Mouse (Mus musculus): ENCODE measurements around the gene Hdac9.

Hdac9 gene

DNA sequence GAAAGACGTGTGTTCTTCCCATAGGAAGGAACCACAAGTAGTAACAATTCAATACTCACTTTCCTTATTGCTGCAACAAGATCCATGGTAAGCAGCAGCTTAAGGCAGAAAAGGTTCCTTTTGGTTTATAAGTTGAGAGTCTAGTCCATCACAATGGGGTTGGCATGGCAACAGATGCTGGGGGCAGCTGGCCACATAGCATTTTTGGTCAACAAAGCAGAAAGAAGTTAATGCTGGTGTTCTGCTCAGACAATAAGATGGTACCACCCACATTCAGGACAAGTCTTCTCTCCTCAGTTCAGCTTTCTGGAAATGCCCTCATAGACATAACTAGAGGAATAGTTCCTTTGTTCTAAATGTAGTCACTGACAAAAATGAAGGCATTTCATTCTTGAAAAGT, at the start of gene Hdac9:
TSS of gene Hdac9 (minus strand) at position 101 of the 400 bp plus-strand sequence.
- no peak for DNase-seq (ENCODE audit: low spot score)

DNA sequence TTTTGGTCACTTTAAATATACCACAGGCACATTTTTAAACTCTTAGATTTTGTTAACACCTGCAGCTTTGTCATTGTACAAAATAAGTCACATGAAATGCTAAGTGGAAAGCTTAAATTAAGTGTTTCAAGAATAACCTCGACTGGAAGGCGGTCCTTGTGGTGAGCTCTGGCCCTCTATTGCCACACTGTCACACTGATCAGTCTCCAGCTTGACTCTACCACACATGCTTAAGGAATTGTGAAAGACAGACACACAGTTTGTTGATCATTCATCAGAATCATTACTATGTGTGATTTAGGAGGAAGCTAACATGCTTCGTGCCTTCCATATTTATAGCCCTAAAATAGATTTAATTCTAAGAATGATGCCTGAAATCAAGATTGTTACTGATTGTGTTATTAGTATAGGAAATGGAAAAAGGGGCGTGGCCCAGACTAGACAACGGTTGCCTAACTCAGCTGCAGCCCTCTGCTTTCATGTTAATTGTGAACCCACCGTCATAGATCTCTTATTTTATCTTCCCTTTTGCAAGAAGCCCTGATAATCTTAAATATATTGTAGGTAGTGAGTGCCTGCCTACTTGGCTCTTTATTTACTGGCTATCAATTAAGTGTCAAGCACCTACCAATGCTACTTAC, 32.3 kb upstream of the Hdac9 start:
- DNase-seq (ENCODE audit: low spot score) = no peak

DNA sequence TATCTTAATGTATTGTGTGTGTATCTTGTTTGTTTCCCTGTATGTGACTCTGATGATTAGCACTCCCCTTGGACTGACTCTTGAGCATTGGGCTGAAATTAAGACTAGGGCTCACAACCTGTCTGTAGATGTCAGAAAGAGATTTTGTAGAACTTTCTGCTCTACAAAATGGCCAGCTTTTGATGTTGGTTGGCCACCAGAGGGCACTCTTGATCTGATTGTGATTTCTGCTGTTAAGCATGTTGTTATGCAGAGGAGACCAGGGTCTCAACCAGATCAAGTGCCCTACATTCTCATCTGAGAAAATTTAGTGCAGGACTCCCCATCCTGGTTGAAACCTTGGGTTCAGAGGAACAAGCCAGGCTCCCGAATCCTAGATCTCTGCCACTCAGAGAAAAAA, 21.0 kb upstream of the Hdac9 start:
- peak; percentile 14 for DNase-seq (ENCODE audit: low spot score)

DNA sequence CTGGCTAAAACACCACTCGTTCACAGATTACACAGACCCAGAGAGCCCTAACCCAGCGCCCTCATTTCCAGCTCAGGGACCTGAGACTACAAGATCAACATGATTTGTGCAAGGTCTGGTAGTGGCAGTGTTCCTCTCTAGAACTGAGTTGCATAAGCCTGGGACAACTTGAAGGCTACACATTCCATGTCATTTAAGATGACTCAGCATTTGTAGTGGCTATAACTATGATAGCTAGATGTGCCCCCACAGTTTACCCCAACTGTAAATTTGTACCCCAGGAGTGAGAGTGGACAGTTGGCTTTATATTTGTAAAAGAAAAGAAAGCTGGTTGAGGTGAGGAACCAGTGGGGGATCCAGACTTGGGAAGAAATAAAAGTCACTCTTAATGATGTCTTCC, 8.9 kb downstream of the Hdac9 start:
- no peak for DNase-seq (ENCODE audit: low spot score)

DNA sequence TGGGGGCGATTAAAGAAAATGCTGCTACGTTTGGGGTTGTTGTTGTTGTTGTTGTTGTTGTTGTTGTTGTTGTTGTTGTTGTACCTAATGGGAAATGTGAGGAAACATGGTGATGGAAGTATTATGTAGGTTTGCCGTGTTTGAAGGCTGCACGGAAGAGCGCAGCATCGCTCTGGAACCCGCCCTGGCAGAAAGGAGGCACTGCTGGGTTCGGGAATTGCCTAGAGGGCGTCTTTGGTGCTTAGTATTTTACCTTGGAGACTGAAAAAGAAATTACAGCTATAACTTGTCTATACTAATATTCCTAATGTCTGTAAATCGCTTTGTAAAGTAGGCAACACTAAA, 9.4 kb downstream of the Hdac9 start:
- peak; percentile 58 for DNase-seq (ENCODE audit: low spot score)

DNA sequence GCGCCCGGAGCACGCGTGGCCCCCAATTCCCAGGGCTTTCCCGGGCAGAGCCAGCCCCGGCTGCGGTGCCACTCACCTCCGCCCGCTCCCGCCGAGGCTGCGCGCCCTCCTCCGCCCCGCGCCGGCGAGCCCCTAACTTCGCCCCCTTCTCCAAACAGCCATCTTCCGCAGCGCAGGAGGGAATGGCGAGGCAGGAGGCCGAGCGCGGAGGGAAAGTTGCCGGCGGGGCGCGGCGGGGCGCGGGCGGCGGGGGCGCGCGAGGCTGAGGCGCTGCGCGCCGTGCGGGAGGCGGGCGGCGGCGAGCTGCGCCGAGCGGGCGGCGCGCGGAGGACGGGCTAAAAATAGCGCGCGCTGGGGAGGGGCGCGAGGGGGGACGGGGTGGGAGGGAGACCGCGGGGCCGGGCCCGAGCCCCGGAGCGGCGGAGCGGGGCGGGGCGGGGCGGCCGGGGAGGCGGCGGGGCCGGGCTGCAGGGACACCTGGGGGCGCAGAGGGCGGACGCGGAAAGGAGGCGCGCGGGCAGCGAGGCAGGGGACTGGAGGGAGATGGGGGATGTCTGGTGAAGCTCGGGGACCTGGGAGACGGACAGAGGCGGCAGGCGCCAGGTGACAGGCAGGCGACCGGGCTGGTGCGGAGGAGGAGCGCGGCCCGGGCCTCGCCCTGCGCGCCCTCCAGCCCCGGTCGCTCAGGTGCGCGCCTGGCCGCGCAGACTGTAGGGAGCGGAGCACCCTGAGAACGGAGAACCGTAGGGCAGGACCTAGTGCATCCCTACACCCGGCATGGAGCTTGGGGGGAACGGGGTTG, 10.0 kb downstream of the Hdac9 start:
- peak; percentile 57 for DNase-seq (ENCODE audit: low spot score)

DNA sequence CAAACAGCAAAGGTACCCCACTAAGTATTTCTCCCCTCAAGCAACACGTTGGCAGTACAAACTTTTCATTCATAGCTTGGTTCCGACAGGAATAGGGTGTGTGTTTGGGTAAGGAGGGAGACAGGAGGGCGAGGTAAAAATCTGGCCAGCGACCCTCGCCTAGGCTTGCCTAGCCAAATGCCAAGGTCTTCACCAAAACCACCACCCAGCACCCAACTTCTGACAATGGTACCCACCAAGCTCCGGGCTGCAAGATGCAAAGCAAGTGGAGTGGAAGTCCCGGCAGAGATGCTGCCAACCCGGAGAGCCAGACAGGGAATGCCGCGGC, 10.6 kb downstream of the Hdac9 start:
- DNase-seq (ENCODE audit: low spot score) = peak; percentile 15

DNA sequence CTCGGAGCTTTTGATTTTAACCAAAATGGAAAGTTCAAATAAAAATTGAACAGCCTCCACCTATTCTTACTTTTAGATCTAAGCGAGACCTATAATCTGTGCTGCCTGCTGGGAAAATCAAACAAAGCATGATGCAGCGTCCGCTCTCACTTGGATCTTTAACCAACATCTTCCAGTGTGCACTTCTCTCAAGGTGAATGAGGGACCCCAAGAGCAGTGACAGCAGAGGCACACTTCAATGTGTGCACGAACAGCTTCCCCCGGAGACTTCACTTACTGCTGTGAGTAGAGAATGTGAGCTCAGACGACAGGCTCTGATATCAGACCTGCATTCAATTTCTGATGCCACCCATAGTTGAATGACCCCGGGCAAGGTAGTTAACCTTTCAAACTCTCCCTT, 16.7 kb downstream of the Hdac9 start:
- no peak for DNase-seq (ENCODE audit: low spot score)

DNA sequence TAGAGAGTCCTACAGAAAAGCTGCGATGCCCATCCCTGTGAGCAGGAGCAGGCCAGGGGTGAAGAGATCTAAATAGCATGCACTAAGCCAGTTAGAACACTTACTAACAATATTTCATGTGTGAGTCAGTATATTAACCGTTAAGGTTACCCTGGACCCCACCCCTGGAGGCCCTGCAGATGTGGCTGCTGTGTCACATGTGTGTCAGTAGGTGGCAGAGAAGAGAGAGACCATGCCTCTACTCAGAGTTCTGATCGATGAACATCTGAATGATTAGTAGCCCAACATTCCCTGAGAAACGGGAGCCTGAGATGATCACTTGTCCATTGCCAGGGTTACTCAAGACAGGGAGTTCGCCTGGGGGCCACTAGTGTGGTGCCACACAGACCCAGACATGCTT, 22.0 kb downstream of the Hdac9 start:
- DNase-seq (ENCODE audit: low spot score) = no peak

DNA sequence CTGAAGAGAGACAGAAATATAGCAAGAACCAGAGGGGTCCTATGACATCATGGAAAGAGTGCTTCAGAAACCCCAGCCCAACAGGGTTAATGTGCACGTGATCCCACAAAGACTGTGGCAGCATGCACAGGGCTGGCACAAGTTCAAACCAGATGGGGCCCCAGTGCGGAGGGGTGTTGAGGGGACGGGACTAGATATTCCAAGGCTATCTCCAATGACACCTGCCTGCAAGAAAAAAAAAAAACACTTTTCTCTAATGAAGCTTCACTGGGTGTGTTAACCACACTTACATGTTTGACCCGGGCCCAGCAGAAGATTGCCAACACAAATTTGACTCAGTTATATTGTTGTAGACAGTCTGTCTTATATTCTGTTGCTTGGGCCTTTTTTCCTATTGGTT, 28.2 kb downstream of the Hdac9 start:
- DNase-seq (ENCODE audit: low spot score) = no peak

DNA sequence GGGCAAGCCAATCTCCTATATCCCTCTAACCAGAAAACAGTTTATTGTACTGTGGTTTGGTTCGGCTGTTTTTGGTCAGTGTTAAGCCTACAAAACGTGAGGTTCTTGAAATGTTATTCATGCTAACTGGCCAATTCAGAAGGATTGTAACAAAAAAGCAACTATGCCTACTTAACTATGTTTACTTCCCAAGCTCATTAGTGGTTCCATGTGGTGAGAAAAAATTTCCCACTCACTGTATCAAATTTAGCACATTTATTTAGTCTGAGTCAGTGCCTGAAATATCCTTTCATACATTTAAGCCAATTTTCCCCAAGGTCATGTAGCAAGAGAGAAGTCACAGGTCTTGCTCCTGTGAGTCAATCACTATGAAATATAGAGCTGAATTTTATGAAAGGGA, 42.0 kb downstream of the Hdac9 start:
- DNase-seq (ENCODE audit: low spot score) = no peak

DNA sequence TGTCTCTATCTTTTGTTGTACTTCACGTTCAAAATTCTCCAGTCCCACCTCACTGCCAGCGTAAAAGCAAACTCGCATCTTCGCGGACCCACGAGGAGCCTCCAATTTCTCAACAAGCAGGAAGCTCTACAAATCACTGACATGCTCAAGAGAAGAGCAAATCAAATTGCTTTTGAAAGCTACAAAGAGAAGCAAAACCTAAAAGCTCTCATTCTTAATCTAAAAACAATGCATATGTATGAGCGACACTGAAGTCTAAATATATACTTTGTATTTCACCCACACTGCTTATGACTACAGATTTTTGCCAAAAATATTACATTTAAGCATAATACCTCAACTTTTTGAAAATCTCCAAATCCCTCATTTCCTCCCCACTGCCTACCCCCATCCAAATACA, 45.9 kb downstream of the Hdac9 start:
- DNase-seq (ENCODE audit: low spot score) = no peak

DNA sequence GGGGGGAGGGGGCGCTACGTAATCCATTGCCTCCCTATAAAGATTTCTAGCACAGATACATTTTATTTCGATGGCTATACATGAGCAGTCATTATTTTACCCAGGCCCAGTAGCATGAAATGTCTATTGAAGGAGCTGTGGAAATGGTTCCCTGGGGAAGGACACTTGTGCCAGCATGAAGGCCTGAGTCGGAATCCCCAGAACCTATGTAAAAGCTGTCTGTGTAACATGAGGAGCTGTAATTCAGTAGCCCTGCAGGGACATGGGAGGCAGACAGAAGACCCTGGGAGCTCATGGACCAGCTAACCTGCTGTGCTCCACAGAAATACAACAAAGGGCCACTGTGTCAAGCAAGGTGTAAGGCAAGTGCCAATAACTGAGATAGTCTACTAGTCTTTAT, 75.7 kb downstream of the Hdac9 start:
- no peak for DNase-seq (ENCODE audit: low spot score)

DNA sequence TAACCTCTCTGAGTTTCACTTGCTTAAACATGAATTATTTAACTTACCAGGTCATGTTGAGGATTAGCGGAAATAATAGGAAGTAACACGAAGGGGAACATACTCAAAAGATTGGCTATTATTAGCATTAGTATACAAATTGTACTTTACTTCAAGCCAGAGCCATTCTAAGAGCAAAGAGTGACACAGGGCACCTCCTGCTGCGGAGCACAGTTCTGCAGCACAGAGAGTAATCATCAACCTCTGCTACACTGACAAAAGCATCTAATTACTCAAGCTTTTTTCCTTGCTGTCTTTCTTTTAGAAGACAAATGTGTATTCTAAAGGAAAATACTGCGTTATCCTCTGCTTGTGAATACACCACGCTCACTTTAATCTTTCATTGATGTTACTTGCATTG, 79.6 kb downstream of the Hdac9 start:
- peak; percentile 6 for DNase-seq (ENCODE audit: low spot score)

DNA sequence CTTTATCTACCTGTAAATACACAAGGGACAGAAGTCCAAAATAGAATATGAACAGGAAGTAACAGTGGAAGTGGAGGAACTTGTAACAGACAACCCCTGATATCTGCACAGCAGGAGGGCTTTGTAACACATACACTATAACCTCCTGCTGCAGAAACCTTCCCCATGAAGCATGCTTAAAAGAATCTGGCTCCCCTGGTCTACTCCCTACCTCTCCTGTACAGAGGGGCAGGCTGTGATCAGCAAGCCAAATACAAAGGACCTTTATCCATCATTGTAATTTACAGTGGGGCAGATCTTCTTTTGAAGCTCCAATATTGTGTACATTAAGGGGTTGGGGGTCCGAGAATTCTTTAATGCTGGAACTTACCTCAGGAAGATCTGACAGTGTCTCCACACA, 80.0 kb downstream of the Hdac9 start:
- DNase-seq (ENCODE audit: low spot score) = no peak

DNA sequence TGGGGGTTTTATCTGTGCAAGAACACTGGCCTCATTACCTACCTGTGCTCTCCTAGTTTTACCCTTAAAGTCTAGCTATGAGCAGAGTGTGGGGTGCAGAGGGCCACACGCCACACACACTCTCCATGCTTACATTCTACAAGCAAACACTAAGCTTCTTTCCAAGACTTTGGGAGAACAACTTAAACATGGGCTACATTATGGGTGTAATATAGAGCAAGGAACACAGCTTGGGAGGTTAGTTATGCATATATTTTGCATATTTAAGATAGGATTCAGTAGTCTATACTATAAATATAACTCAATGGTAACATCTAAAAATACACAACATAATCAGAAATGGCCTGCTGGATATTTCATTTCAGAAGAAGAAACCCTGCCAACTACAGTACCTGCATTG, 80.8 kb downstream of the Hdac9 start:
- no peak for DNase-seq (ENCODE audit: low spot score)

DNA sequence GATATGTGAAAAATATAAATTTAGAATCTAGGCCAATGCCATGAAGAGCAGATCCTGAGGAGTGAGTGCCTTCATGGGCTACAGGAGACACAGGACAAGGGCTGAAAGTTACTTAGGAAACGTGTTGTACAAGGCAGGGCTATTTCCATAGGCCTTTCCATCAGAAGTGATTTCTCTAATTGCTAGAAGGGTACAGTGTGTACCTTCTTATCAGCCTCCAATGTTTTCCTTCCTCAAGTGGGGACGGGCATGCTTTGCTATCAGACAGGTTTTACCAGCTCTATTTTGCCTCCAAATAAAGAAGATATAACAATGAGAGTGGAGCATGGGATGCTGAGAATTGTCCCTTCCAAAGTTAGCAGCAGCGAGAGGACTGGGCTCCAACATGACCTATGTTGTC, 81.4 kb downstream of the Hdac9 start:
- no peak for DNase-seq (ENCODE audit: low spot score)

DNA sequence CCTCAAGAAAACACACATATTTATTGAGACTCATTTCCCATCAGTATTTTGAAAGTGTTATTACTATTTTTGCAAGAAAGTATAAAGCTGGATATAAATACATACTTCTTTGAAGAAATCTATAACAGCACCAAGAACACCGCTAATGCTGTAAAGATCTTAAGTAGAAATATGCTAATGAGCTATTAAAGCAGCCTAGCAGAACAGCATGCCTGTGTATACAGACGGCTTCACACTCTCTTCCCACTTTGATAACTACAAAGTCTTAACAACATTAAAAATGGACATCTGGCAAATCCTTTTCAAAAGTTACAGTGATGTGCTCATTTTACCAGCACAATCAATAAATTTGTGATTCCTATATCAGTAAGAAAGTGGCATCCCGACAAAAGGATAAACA, 88.2 kb downstream of the Hdac9 start:
- DNase-seq (ENCODE audit: low spot score) = no peak

DNA sequence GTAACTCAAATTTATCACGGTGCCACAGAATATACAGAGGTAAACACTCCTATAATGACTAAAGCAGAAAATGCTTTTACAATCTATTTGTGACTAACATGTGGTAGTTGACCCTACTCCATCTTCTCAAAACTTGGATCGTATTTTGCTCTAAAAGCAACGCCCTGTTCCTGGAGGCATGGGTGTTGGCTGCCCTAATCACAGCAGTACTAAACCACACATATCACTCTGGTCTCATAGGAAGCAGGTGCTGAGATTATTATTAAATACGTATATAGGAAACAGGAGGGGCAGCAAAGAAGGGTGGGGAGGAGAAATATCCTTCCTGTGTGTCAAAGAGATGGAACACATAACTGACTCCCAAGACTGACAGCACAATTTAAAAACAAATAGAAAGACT, 90.0 kb downstream of the Hdac9 start:
- DNase-seq (ENCODE audit: low spot score) = no peak

DNA sequence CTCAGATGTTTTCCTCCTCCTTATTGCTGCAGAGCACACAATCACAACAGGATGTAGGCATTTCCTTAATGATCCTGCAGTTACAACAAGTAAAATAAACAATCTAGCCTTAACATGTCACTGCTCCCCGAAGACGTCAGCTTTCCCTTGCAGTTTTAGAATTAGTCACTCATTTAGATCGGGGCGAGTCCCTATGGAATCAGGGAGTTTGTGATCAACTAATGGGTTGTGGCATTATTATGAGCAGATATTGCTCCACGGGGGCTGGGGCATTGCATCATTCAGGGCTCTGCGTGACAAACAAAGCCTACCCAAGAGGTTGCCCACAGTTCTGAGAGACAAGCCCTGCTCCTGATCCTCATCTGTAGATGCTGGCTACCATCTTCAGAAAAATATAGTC, 96.7 kb downstream of the Hdac9 start:
- DNase-seq (ENCODE audit: low spot score) = no peak

DNA sequence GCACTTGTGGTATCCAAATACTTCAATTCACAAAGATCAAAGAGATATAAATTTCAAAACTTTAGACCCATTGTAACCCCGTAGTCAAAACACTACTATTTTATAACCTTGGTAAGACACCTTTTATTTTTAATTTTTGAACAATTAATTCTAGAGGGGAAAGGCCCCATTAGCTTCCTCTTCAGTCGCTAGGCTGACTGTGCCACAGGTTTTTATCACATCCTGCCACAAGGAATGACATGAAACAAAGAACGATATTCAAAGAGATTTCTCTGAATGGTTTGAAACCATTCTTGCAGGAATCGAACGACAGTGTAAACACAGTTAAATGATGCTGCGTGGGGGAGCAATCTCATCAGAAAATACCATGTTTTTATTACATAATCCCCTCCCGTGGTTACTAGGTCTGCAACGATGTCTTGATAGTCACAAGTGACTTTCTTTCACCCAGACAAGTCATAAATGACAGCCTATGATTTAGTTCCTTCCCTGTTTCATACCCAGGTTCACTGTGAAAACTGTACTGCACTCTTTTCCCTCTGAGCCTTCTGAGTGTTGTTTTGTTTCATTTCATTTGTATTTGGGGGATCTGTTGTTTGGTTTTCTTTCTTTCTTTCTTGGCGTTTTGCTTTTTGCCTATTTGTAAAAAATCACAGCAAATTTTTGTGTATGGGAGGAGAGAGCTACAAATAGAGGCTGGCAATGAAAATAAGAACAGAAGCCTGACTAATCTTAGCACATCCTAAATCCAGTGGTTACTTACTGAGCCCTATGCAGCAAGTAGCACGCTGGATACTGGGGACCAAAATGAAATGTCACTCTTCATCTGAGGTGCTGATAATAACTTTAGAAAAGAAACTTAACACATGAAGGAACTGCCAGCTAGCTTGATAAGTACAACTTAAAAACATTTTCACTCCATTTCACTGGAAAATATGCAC, 105.0 kb downstream of the Hdac9 start:
- no peak for DNase-seq (ENCODE audit: low spot score)

DNA sequence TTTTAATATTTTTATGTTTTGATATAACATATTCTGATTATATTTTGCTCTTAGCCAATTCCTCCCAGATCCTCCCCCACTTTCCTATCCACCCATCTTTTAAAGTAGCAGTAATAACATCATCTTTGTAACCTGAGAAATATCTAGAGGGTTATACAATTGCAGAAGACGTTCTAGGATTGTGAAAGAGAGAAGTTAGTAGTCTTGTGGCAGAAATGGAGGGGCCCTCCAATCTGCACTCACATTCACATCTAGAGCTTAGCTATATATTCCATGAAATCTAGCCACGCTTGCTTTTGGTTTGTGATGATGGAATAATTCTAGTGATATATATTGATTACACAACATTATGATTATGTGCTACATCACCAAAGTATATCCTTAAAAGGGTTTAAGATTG, 106.7 kb downstream of the Hdac9 start:
- no peak for DNase-seq (ENCODE audit: low spot score)

DNA sequence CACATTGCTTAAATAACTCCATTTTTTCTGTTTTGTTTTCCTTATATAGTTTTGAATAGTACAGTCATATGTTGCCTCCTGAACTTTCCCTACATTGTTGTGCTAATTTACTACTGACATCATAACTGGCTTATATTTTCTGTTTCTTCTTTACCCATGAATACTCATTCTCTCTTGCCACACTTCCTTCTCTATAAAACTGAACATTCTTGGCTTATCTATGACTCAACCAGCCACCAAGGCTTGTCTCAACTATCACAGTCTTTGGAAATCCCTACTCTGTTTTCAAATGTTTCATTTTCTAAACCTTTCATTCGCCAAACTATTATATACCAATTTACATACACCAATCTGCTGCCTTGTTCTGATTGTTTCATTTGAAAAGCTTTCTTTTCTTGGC, 108.7 kb downstream of the Hdac9 start:
- no peak for DNase-seq (ENCODE audit: low spot score)
